Mouse (Mus musculus): ENCODE measurements at regions not wholly inside any gene's neighbourhood (a gene's known extent, or its start where the extent isn't known, plus 50 kb on each side); places are given as distances from the start of the nearest gene placed in this dataset.

GRCm38 (mm10) chr17:29775836-29776235 is 59.0 kb upstream of the Ccdc167 start:
- Histone ChIP-seq H3K27ac (ENCODE audit: insufficient read depth, low read length) (no peak overlapping the region), H3K4me1 (ENCODE audit: control insufficient read depth, insufficient read depth, low read length) (no peaks in the 10 kb centered on the region), H3K4me3 (ENCODE audit: insufficient read depth, low read length) (no peak overlapping the region)
- no peak for TF ChIP-seq CTCF (IDR thresholded peaks at IDR 0.05; ENCODE audit: extremely low read depth, insufficient read depth, low read length)
- no peak for TF ChIP-seq POLR2A (IDR thresholded peaks at IDR 0.05; ENCODE audit: extremely low read depth, insufficient read depth, low read length)

- Histone ChIP-seq H3K4me1 (ENCODE audit: control insufficient read depth, insufficient read depth, low read length) (no peaks in the 10 kb centered on the region), H3K4me3 (ENCODE audit: insufficient read depth, low read length) (no peak overlapping the region), H3K27ac (ENCODE audit: insufficient read depth, low read length) (no peak overlapping the region)
- TF ChIP-seq POLR2A (IDR thresholded peaks at IDR 0.05; ENCODE audit: extremely low read depth, insufficient read depth, low read length) (no peak), CTCF (IDR thresholded peaks at IDR 0.05; ENCODE audit: extremely low read depth, insufficient read depth, low read length) (peak; percentile 38)
Measured at GRCm38 (mm10) chr17:29773339-29773738, 56.5 kb upstream of the Ccdc167 start.

- TF ChIP-seq POLR2A (IDR thresholded peaks at IDR 0.05; ENCODE audit: extremely low read depth, insufficient read depth, low read length) (no peak), CTCF (IDR thresholded peaks at IDR 0.05; ENCODE audit: extremely low read depth, insufficient read depth, low read length) (no peak)
Measured at GRCm38 (mm10) chr17:29770914-29771313, 54.1 kb upstream of the Ccdc167 start.

GRCm38 (mm10) chr17:29769631-29770030 is 52.8 kb upstream of the Ccdc167 start:
- TF ChIP-seq CTCF (IDR thresholded peaks at IDR 0.05; ENCODE audit: extremely low read depth, insufficient read depth, low read length) = no peak
- TF ChIP-seq POLR2A (IDR thresholded peaks at IDR 0.05; ENCODE audit: extremely low read depth, insufficient read depth, low read length) = no peak
- Histone ChIP-seq H3K4me3 (ENCODE audit: insufficient read depth, low read length) (no peak overlapping the region), H3K4me1 (ENCODE audit: control insufficient read depth, insufficient read depth, low read length) (no peaks in the 10 kb centered on the region), H3K27ac (ENCODE audit: insufficient read depth, low read length) (no peak overlapping the region)

More at GRCm38 (mm10) chr17:29770914-29771313, 54.1 kb upstream of the Ccdc167 start:
- no peaks in the 10 kb centered on the region for H3K4me1 ChIP-seq (ENCODE audit: control insufficient read depth, insufficient read depth, low read length)
- H3K4me3 ChIP-seq (ENCODE audit: insufficient read depth, low read length) = no peak overlapping the region
- no peak overlapping the region for H3K27ac ChIP-seq (ENCODE audit: insufficient read depth, low read length)

- Histone ChIP-seq H3K4me3 (ENCODE audit: insufficient read depth, low read length) (no peak overlapping the region), H3K4me1 (ENCODE audit: control insufficient read depth, insufficient read depth, low read length) (no peaks in the 10 kb centered on the region), H3K27ac (ENCODE audit: insufficient read depth, low read length) (no peak overlapping the region)
- TF ChIP-seq CTCF (IDR thresholded peaks at IDR 0.05; ENCODE audit: extremely low read depth, insufficient read depth, low read length) = no peak
- no peak for TF ChIP-seq POLR2A (IDR thresholded peaks at IDR 0.05; ENCODE audit: extremely low read depth, insufficient read depth, low read length)
Measured at GRCm38 (mm10) chr17:29769143-29769542, 52.3 kb upstream of the Ccdc167 start.

GRCm38 (mm10) chr17:29768642-29769041 is 51.8 kb upstream of the Ccdc167 start:
- Histone ChIP-seq H3K4me1 (ENCODE audit: control insufficient read depth, insufficient read depth, low read length) (no peaks in the 10 kb centered on the region), H3K27ac (ENCODE audit: insufficient read depth, low read length) (no peak overlapping the region), H3K4me3 (ENCODE audit: insufficient read depth, low read length) (no peak overlapping the region)
- TF ChIP-seq CTCF (IDR thresholded peaks at IDR 0.05; ENCODE audit: extremely low read depth, insufficient read depth, low read length) (no peak), POLR2A (IDR thresholded peaks at IDR 0.05; ENCODE audit: extremely low read depth, insufficient read depth, low read length) (no peak)

All from cortical plate, adult 2 months (tissue).